Mouse (Mus musculus) frontal cortex, postnatal 36 days (tissue): ENCODE data around the gene Slc1a7.

ENCODE experiments used
- DNase-seq, 2 experiments: peaks; one replicate each; pipeline ENCODE4 v3.0.0; 2022; ENCODE audit warnings: low spot score in 2 of 2

Slc1a7 gene

DNA sequence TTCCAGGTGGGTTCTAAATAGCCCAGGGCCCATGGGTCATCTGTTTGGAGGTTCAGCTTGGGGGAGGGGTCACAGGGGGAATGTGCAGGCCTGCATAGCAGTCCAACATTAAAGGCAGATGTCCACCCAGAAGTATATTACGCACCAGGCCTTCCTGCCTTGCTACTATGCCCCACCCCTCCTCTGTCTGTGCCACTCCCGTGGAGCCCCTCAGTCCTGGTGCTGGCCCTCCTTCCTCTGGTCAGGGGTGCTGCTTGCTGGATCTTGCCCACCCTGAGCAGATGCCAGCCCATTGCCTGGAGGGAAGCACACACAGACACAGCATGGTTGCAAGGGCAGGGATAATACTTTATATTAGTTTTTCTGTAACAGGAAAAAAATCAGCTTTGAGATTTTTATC is 46.3 kb downstream of the Slc1a7 start:
- DNase-seq = no peak

DNA sequence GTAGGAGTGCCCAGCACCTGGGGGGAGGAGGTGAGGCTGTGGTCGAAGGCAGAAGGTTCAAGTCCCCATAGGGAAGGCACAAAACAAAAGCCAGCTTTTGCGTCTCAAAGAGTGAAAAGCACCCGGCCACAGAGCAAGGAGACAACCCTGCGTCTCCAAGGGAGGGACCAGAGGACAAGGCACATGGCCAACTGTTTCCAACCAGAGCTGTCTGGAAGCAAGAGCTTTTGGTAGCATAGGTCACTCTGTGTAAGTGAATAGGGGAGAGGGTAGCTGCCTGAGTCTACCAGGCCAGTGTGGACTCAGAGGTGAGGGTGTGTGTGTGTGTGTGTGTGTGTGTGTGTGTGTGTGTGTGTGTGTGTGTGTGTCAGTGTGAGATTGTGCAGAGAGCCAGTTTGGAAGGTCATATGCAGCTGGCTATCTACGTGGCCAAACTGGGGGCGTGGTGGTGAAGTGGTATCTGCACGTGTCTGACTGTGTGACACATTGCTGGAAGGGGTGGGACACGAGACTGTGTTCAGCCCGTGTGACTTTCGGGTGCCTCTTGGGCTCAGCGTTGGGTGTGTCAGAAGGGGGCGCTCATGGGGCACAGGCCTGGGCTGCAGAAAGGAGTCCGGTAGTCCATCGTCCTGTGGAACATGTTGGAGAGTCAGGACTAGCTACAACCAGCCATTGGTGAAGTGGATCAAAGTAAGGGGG is 47.1 kb downstream of the Slc1a7 start:
- no peak for DNase-seq

DNA sequence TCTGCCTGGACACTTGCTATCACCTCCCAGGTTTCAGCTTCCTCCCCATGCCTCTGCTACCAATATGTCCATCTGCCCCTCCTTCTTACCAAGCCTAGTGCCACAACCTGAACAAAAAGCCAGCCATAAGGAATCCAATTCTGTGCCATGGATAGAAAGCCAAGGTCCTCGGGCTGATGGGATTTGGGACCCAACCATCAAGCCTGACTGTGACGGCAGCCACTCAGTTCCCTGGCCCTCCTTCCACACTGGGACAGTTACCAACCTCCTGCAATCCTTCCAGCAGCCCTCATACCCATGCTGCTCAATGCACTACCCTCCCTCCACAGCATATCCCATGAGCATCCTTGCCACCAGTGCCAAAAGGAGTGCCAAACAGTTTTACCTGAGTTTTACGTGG is 48.2 kb downstream of the Slc1a7 start:
- DNase-seq = no peak

DNA sequence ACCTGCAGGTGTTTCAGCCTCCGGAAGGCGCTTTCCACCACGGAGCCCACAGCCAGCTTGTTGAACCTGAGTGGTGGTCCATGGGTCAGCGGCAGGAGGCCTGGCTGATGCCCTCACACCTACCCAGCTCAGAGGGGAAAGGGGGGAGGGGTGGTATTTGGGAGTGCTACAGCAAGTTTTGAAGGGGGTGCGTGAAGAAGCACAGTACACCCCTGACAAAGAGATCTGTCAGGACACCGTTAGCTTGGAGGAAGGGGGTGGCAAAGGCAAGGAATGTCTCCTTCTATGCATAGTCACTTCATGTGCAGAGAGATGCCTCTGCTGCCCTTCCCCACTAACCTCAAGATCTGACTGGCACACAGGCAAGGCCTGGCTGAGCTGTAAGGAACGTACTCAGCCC is 49.7 kb downstream of the Slc1a7 start:
- no peak for DNase-seq

DNA sequence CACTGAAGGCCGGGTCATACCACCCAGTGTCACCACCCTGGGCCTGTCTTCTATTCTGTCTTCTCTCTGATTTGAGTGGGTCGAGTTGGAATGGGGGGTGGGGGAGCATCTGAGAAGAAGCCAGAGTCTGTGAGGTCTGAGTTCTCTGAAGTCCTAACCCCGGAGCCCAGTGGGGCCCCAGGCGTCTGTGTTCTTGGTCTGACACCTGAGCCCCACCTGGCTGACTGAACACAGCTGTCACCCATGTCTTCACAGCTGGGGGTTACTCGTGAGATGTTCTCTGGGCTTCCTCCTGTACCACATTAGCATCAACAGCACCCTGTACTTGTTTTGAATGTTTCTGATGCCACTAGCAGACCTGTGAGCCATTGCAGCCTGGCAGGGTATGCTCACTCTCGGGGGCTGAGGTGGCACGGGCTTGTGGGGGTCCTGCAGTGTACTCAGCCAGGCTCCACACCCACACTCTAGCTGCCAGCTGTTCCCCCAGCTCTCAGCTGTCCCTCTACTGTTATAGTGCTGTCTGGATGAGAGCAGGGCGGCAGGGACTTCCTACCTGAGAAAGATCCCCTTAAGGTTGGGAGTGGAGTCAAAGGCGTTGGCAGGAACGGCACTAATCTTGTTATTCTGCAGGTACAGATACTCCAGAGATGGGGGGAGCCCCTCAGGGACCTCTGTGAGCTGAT is 50.2 kb downstream of the Slc1a7 start:
- DNase-seq = no peak

DNA sequence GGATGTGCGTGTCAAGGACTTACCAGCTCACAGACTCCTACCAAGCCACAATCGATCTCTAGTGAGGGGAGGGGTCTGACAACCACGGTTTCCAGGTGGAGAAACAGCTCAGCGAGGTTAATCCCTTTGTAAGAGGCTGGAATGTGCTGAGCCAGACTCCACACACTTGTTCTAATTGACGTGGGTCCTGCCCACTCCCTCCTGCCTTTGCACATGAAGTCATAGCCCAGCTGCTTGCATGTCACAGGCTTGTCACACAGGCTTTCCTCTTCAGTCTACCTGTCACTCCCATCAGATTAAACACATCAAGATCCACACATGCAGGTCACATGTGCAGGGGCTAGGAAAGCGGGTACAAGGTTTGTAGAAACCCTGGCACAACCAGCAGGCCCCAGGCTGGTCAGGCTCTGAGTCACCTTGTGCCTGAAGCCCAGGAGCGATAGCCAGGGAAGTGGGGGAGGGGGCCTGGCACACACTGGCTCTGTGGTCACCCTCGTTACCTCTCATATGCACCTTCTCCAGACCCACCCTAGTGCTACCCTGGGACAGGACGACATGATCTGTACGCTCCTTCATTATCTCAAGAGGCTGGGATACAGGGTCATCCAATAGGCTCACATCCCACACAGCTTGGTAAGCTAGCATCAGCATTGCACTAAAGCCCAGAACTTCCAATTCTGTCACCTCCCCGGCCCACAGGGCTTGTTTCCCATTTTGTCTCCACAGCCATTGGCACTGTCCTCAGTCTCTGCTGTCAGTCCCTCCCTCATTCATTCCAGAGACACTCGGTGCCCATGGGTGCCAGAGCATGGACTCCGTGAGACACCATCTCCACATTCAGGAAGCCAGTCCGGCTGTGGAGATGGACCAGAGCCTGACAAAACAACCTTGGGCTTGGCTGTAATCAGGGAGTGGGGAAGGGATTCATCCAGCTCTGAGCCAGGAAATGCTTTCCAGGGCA is 51.1 kb downstream of the Slc1a7 start:
- DNase-seq = no peak

DNA sequence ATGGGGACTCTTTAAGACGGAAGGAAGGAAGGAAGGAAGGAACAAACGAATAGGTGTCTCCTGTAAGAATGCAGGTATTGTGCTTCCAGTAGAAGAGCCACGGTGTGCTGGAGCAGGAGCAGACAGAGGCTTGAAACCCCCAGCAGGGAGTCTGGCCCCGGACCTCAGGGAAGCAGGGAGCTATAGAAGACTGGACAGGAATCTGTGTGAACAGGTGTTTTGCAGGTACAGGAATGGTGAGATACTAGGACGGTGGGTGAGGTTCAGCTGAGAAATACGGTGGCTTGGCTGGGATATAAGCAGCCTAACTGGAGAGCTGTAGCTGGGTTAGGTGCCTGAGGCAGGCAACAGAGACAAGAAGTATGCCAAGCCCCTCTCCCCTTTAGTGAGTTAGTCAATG is 52.0 kb downstream of the Slc1a7 start:
- no peak for DNase-seq

DNA sequence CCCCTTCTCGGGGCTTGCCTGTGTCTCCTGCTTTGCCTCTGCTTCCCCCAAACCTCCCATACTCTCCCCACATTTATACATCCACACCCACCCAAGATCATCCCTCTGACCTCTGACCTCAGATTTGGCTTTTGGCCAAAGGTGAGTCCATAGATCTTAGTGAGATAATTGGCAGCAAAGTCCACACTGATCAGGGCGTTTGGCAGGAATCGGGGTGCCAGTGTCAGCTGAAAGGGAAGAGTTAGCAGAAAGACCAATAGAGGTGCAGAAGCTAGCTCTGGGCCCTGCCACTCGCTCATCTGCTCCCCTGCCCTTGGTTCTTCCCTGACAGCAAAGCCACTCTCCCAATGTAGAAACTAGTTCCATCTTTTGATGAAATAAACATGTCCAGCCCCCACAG is 55.1 kb downstream of the Slc1a7 start:
- no peak for DNase-seq

DNA sequence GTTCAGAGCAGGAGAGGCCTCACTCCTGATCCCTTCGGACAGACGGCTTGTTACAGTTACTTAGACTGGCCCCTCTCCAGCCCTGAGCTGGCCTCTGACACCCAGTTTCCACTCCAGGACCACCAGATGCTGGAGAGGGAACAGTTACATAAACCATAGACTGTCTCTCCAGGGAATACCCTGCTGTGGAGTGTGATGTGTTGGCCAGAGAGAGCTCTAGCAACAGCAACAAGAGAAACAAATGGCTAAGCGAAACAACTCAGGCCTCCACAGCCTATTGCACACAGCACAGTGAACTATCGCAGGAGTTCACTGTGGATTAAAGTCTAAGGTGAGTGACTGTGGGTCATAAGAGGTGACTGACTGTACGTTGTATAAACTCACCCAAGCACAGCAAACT is 56.5 kb downstream of the Slc1a7 start:
- no peak for DNase-seq

DNA sequence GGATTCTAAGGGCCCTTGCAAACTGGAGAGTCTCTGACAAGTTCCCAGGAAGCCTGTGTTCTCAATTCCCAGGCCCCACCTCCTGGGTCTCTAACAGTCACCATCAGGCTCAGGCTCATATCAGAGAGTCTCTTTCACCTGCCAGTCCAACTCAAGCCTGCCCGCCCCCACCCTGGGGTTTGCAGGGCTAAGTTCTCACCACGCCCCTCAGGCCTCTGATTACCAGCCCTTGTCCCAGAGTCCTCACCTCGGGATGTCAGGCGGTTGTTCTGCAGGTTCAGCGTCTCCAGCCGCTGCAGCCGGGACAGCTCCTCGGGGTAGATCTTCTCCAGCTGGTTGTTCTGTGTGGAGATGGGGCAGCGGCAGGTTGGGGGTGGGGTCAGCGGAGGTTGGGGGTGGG is 57.1 kb downstream of the Slc1a7 start:
- no peak for DNase-seq

DNA sequence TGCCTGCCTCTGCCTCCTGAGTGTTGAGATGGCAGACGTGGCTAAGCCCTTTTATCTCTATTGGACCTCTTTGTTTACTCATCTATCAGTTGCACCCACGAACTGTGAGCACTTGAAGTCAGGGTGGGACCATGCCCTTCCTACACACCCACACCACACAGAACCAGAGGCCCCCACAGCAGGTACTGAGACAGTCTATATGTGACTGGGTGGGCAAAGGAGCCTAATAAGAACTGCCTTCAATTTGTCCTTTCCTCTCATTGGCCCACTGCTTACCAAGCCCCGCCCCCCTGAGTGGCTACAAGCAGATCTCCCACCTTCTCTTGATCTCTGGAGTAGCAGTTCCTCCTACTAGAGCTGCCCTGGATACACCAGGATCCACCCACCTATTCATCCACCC is 58.1 kb downstream of the Slc1a7 start:
- DNase-seq = no peak

DNA sequence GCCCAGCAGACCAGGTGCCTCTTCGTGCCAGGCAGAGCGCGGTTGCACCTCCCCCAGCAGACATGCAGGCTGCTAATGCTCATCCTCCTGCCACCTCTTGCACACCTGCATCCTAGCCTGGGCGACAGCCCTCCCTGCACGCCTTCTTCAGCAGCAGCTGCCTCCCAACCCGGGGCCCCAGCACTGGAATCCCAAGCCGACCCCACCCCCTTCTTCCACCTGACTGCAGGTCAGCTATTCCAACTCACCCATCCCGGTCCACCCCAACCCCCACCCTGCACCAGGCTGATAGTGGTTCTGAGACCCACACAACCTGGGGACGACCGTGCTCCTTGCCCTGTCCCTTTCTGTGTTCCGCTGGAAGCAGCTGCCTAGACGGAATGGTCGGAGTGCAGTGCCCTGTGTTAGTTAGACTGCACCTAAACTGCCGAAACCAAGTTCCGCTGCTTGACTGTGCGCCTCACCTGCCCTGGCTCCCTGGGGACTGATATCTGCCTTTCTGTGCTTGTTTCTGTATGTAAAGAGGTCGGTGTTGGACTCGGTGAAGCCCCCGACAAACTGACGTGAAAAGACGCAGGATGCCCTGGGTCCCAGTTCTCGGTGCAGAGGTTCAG is 62.9 kb downstream of the Slc1a7 start:
- no peak for DNase-seq

DNA sequence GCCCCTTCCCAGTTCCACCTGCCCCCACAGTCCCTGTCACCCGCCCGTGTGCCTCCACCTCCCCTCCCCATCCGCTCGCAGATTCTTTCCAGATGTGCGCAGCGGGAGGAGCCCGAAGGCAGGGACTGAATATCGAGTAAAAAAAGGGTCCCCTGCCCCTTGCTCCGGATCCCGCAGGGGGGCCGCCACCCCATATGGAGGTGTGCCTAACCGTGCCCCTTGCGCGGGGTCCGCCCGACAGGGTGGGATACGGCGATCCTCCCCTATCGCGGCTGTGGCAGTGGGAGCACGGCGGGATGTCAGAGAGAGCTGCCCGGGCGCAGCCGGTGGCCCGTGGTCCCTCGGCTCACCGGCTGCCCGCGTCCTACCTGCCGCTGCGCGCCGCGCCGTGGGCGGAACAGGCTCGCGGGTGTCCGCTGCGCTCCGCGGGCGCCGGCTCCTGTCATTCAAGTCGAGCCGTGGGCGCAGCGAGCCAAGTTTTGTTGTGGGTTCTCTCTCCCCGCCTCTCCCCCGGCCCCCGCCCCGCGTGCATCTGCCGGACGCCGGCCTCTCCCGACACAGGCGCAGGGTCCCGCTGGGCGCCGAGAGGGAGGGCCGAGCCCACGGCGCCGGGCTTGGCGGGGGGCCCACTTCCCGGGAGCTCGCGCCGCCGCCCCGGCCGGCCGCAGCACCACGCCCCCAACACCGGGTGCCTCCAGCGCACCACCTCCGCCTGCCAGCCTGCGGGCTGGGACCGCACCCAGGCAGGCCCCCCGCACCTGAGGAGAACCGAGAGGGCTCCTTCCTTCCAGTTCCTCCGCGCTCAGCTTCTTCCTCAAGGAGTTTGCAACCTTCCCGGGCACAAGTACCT is 63.6 kb downstream of the Slc1a7 start:
- DNase-seq = peak; percentile 53 to 56

DNA sequence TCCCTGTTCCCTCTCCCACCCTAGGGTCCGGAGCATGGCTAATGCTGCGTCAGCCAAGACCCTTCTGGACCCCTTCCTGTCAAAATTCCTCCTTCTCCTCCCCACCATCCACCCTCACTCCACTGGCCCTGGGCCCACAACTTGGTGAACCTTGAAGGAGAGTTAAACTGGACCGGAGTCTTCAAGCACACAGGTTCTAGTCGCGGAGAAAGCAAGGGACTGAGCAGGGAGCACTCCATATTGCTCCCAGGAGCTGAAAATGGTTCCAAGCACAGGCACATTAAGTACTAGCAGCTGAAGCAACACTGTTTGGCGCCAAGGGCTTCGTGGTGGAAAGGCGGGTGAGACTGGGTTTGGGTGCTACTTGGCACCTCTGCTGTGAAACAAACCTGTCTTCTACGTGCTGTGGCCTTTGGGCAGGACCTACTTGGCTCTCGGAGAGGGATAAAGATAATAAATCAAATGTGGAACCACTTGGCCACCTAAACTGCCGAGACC is 64.3 kb downstream of the Slc1a7 start:
- no peak for DNase-seq

DNA sequence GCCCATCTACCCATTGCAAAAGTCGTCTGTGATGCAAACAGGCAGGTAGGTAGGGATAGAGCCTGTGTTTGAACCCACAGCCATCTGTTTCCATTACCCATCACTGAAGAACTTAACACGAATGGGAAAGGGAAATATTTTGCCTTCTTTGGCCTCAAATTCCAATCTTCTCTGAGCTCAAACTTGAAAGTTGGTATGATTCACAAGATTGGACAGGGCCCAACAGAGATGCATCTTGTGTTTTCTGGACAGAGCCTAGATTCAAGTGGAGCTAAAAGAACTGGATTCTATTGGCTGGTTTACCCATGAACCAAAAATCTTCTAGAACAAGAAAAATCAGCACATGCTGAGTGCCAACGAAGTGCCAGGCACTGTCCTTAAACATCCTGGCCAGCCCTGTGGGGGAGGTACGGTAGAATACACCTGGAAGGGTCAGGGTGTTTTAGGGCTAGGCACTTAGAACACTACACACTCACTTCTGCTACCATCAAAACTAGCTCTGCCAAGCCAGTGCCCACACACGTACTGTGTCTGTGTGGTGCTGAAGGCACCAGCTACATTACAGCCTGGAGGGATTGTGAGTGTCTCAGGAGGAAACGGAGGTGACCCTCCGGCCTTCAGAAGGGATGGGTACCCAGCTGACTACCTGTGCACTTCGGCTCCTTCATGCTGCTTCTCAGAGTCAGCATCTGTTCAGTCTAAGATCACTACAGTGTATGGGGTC is 65.1 kb downstream of the Slc1a7 start:
- peak in 1 of 2 experiments; percentile 45 for DNase-seq

DNA sequence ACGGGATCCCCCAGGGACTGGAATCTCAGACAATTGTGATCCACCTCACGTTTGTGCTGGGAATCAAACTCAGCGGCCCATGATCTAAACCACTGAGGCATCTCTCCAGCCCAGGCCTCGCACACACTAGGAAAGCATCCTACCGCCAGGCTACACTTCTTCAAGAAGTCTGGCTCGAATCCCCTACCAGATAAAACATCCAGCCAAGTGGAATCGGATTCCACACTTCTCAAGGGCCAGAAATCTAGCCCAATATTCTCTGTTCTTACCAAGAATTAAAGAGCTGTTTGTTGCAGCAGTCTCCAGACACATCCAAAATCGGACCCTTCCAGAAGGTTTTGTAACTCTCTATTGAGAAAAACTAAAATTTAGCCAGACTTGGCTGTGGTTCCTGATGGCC is 68.9 kb downstream of the Slc1a7 start:
- DNase-seq = no peak

DNA sequence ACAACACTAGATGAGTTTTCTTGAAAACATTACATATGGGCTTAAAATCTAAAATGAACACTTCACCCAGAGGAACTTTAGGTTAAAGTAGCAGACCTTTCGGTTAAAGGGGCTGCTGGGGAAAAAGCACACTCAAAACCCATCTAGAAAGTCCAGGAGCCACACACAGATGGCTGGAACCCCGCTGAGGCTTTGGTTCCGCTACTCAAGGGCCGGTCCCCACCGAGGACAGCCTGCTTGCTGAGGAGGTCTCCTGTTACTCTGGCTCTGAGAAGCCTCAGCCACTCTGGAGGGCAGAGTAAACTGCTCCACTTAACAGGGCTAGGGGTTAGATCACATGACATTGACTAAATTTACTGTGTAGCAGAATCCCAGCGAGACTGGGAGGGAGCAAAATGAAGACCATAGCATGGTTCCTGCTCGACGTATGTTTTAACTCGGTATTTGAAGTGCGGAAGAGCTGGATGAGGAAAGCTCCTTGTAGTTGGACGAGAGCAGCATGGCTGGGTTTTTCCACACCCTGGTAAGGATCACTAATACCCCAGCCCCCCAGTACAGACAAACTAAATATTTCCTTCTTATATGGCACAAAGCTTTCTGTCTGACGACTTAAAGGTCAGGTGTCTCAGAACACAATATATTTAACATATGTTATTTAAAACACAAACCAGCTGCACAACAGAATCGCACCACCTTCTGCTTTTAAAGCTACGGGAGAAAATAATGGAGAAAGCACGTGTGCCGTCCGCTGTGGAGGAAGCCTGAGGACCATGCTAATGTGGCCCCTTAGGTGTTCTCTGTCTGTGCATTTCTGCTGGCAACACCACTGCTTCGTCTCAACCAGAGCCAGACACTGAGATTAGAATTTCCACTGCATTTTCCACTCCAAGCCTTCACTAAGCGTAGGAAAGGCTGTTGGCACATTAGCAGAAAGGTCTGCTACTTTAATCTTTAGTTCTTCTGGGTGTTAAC is 77.3 kb downstream of the Slc1a7 start:
- DNase-seq = no peak

DNA sequence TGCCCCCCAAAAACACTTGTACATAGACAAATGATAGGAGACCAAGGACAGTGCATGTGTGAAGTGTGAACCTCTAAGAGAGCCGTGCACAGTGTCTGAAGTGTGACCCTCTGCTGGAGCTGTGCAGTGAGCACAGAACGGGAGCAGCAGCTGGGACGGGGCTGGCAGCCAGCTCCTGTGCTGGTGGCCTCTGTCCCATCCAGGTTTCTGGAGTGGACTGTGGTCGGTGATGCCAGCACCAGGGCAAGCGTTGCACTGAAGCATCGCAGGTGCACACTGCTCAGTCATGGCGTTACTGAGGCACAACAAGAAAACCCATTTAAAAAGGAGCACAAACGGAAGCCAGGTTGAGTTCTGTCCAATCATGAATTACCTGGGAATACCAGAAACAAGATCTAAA is 78.0 kb downstream of the Slc1a7 start:
- no peak for DNase-seq

DNA sequence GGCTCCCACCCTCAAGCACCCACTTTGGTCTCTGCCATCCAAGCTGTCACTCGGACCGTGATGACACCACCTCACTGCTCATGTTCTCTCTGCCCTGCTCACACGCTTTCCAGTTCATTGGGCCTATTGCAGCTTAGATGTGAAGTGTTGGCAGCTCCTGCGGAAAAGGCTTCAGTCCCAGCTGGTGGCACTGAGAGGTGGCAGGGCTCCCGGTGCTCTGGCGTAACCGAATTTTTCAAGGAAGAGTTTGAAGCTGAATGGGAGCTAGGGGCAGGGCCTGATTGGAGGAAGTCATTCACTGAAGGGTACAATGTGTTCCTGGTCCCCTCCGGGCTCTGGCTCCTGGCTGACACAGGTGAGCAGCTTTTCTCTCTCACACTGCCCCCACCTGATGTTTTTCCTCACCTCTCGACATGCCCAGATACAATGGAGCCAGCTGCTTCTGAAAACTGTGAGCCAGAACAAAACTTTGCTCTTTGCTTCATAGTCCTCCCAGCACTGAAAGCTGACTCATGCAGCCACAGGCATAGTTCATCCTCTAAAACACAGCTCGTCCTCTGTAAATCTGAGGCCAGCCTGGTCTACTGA is 83.6 kb downstream of the Slc1a7 start:
- peak in 1 of 2 experiments; percentile 25 for DNase-seq
